Mouse (Mus musculus) cerebellum, postnatal 10 days (tissue): Measurements from ENCODE around the gene Bptf.
"Not testable (repeated sequence)": the region's sequence is repeated elsewhere in the genome, so short reads cannot be mapped to it uniquely, and the experiment has no call there.

Source experiments
- DNase-seq, 2 experiments: peaks; one replicate each; pipeline ENCODE4 v3.0.0; 2021; ENCODE audit warnings: mixed read lengths in 2 of 2

The Bptf gene

GRCm38 (mm10) chr11:107046766-107047620 lies 84.9 kb downstream of the Bptf start:
- peak in 1 of 2 experiments; percentile 33 for DNase-seq

GRCm38 (mm10) chr11:107045546-107045945 lies 86.4 kb downstream of the Bptf start:
- DNase-seq = no peak

- DNase-seq = peak; percentile 85 to 87
These were observed 87.6 kb downstream of the Bptf start for GRCm38 (mm10) chr11:107044321-107044720.

- DNase-seq = no peak
These were observed 88.6 kb downstream of the Bptf start for GRCm38 (mm10) chr11:107043361-107043760.

- no peak for DNase-seq
These were observed 90.5 kb downstream of the Bptf start for GRCm38 (mm10) chr11:107041396-107041795.

- DNase-seq = no peak
These were observed 92.5 kb downstream of the Bptf start for GRCm38 (mm10) chr11:107039417-107039816.

GRCm38 (mm10) chr11:107034085-107034810 lies 97.7 kb downstream of the Bptf start:
- DNase-seq = no peak

- DNase-seq = peak in 1 of 2 experiments; percentile 30
These were observed 100.3 kb downstream of the Bptf start for GRCm38 (mm10) chr11:107031635-107032034.

- peak in 1 of 2 experiments; percentile 24 for DNase-seq
These were observed 102.4 kb downstream of the Bptf start for GRCm38 (mm10) chr11:107029536-107029935.

- DNase-seq = no peak
These were observed 103.2 kb downstream of the Bptf start for GRCm38 (mm10) chr11:107028754-107029153.

GRCm38 (mm10) chr11:107028275-107028618 lies 103.7 kb downstream of the Bptf start:
- no peak for DNase-seq

- DNase-seq = peak; percentile 93 to 95
These were observed 104.3 kb downstream of the Bptf start for GRCm38 (mm10) chr11:107027431-107028274.

- DNase-seq = peak; percentile 54 to 70
These were observed 105.1 kb downstream of the Bptf start for GRCm38 (mm10) chr11:107026554-107027430.

- DNase-seq = peak; percentile 61 to 69
These were observed 106.3 kb downstream of the Bptf start, which contains the start of gene 1810010H24Rik for GRCm38 (mm10) chr11:107025411-107026321. Gene 1810010H24Rik, plus strand, starts transcription at chr11:107025681.

- DNase-seq = no peak
These were observed 107.5 kb downstream of the Bptf start for GRCm38 (mm10) chr11:107024406-107024805.

GRCm38 (mm10) chr11:107022050-107022683 lies 109.8 kb downstream of the Bptf start:
- no peak for DNase-seq

- not testable (repeated sequence) for DNase-seq
These were observed 112.2 kb downstream of the Bptf start for GRCm38 (mm10) chr11:107019722-107020121.

GRCm38 (mm10) chr11:107019318-107019717 lies 112.6 kb downstream of the Bptf start:
- DNase-seq = no peak

- peak in 1 of 2 experiments; percentile 19 for DNase-seq
These were observed 113.3 kb downstream of the Bptf start for GRCm38 (mm10) chr11:107018606-107019005.

GRCm38 (mm10) chr11:107017339-107017886 lies 114.5 kb downstream of the Bptf start:
- DNase-seq = no peak
